Mouse (Mus musculus) stomach, embryonic 16.5 days (tissue): ENCODE results near the gene Cpd. TPM values are rescaled to one million over a fixed set of nuclear protein-coding genes. Genes with fewer than 3 reads are reported as not detected.
"Not testable (repeated sequence)": the region's sequence is repeated elsewhere in the genome, so short reads cannot be mapped to it uniquely, and the experiment has no call there.

Experiments
- ATAC-seq: fragments of 200-750 bp; cut with Nextera tagmentation; 2 replicates; pipeline ENCODE4 v1.8.0; 2017; ENCODE audit warnings: moderate number of reproducible peaks, moderate TSS enrichment; ENCODE audit not compliant: insufficient read depth, low FRiP score
- H3K27ac ChIP-seq: fragments of 300-500 bp; sonication (generic); 2 replicates; pipeline ENCODE4 v1.5.1; 2014; ENCODE audit warnings: low read length
- H3K27me3 ChIP-seq: fragments of 300-500 bp; sonication (generic); 2 replicates; pipeline ENCODE4 v1.6.1; 2014; ENCODE audit warnings: low read length, control low read depth, mixed read lengths; ENCODE audit not compliant: control insufficient read depth, insufficient read depth
- H3K36me3 ChIP-seq: fragments of 300-500 bp; sonication (generic); 2 replicates; pipeline ENCODE4 v1.6.1; 2014; ENCODE audit warnings: low read length; ENCODE audit not compliant: control insufficient read depth, insufficient read depth
- H3K4me1 ChIP-seq: fragments of 300-500 bp; sonication (generic); 2 replicates; pipeline ENCODE4 v1.6.1; 2014; ENCODE audit warnings: low read length, control low read depth, mixed read lengths; ENCODE audit not compliant: control insufficient read depth, insufficient read depth
- H3K4me2 ChIP-seq: fragments of 300-500 bp; sonication (generic); 2 replicates; pipeline ENCODE4 v1.6.1; 2014; ENCODE audit warnings: low read depth, low read length, mixed read lengths
- H3K4me3 ChIP-seq: fragments of 300-500 bp; sonication (generic); replicated peaks from 2 replicates; pipeline ENCODE4 v1.5.1; 2014; ENCODE audit warnings: mild to moderate bottlenecking, low read length
- H3K9ac ChIP-seq: fragments of 300-500 bp; sonication (generic); 2 replicates; pipeline ENCODE4 v1.6.1; 2014; ENCODE audit warnings: low read length
- H3K9me3 ChIP-seq: fragments of 300-500 bp; sonication (generic); replicated peaks from 2 replicates; pipeline ENCODE4 v1.6.1; 2016; ENCODE audit warnings: low read length, control low read depth; ENCODE audit not compliant: control insufficient read depth
- WGBS: fragments of 180-500 bp; shearing (Covaris S2); extraction: QIAGEN DNeasy Blood & Tissue Kit; methylation state at CpG from one replicate; pipeline ENCODE4 v1.1.7; 2014; 5-methylcytosine and 5-hydroxymethylcytosine counted together
- polyA plus RNA-seq: library from polyadenylated mRNA; unstranded; fragments of >200 nt; fragmentation: Nextera tagmentation; extraction: Ambion mirVana; gene quantifications from 2 replicates; pipeline ENCODE4 v1.2.1, GENCODE M21; 2015

Gene Cpd
- polyA plus RNA-seq, 1 experiment from 2014 or later, result 10.5 TPM

- ATAC-seq, result no peak
- Histone ChIP-seq H3K9ac (no peak overlapping the region), H3K9me3 (no peaks in the 10 kb centered on the region), H3K4me2 (no peak overlapping the region), H3K4me1 (peaks cover 6% of the 10 kb centered on the region), H3K4me3 (no peak overlapping the region), H3K36me3 (peaks cover 6% of the 10 kb centered on the region), H3K27me3 (no peaks in the 10 kb centered on the region), H3K27ac (no peak overlapping the region)
- 45% methylated on average over 3 of the region's 3 CpGs for WGBS
Measured at GRCm38 (mm10) chr11:76809450-76809849, 37.4 kb downstream of the Cpd start.

DNA sequence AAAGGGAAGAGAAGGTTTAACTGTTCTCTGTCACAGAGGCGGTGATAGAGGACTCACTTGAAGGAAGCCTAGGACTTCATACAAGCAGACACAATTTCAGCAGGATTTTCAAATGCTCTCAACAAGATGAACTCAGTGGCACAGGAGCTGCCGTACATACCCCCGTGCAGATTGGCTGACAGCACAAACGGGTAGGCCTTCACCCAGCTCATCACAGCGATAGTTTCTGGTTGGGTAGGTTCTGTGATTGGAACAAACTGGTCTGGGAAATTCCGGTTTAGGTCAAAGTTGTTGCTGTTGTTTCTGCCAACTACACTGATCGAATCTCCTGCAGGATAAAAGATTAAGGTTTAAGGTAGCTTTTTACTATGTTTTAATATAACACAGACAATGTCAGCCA lies 38.3 kb downstream of the Cpd start:
- peaks cover 6% of the 10 kb centered on the region for H3K36me3 ChIP-seq
- ATAC-seq, result no peak

DNA sequence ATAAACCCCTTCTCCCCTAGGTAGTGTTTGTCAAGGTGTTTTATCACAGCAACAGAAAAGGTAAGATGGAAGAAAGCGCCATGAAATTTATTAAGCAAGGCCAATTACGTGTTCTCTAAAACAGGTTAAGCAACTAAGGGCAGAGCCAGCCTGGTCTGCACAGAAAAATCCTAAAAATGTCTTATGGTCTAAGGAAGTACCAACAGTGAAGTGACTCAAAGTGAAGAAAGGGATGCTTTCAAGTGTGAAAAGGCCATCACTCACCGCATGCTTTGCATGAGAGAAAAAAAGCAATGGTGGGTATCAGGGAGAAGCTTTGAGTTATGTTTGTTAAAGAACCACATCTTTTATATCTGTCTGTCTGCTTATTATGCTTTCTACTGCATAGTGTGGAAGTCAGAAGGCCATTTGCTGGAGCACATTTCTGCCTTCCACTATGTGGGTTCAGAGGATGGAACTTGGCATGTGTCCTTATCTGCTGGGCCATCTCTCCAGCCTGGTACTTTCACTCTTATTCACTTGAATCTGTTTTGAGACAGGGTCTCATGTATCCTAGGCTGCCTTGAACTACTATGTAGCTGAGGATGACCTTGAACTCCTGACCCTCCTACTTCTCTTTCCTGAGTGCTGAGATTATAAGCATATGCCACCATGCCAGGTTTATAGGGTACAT lies 39.7 kb downstream of the Cpd start:
- 91% methylated on average over 3 of the region's 3 CpGs for WGBS
- no peak for ATAC-seq
- H3K27me3 ChIP-seq, result no peaks in the 10 kb centered on the region
- H3K4me3 ChIP-seq, result no peak overlapping the region
- no peak overlapping the region for H3K4me2 ChIP-seq
- H3K4me1 ChIP-seq, result peaks cover 6% of the 10 kb centered on the region
- peaks cover 6% of the 10 kb centered on the region for H3K36me3 ChIP-seq
- no peak overlapping the region for H3K27ac ChIP-seq
- H3K9ac ChIP-seq, result no peak overlapping the region
- H3K9me3 ChIP-seq, result no peaks in the 10 kb centered on the region

More for the DNA sequence above, 38.3 kb downstream of the Cpd start:
- Histone ChIP-seq H3K4me1 (peaks cover 6% of the 10 kb centered on the region), H3K9me3 (no peaks in the 10 kb centered on the region), H3K9ac (no peak overlapping the region), H3K4me3 (no peak overlapping the region), H3K4me2 (no peak overlapping the region), H3K27ac (no peak overlapping the region), H3K27me3 (no peaks in the 10 kb centered on the region)
- WGBS, result 91% methylated on average over 7 of the region's 7 CpGs

GRCm38 (mm10) chr11:76806026-76806425 lies 40.8 kb downstream of the Cpd start:
- WGBS, result 81% methylated on average over 4 of the region's 4 CpGs
- no peak overlapping the region for H3K9ac ChIP-seq
- no peak for ATAC-seq

DNA sequence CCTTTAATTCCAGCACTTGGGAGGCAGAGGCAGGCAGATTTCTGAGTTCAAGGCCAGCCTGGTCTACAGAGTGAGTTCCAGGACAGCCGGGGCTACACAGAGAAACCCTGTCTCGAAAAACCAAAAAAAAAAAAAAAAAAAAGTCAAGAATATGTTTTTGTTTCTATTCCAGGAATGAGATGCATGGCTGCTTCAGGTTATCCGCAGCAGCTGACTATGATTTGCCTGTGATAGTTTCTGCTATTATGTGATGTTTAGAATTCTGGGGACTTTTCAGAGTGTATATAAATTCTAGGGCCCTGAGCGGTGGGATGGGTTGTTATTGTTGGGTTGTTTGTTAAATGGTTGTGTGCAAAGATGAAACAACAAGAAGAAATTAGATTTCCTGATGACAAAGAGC lies 41.7 kb downstream of the Cpd start:
- not testable (repeated sequence) for H3K27me3 ChIP-seq, H3K36me3 ChIP-seq, ATAC-seq, H3K4me2 ChIP-seq, H3K9me3 ChIP-seq, H3K27ac ChIP-seq, H3K4me1 ChIP-seq, H3K4me3 ChIP-seq, H3K9ac ChIP-seq
- 91% methylated on average over 4 of the region's 4 CpGs for WGBS

More at GRCm38 (mm10) chr11:76806026-76806425, 40.8 kb downstream of the Cpd start:
- Histone ChIP-seq H3K27ac (no peak overlapping the region), H3K4me2 (no peak overlapping the region), H3K27me3 (no peaks in the 10 kb centered on the region), H3K9me3 (no peaks in the 10 kb centered on the region), H3K36me3 (peaks cover 6% of the 10 kb centered on the region), H3K4me3 (no peak overlapping the region), H3K4me1 (peaks cover 6% of the 10 kb centered on the region)

DNA sequence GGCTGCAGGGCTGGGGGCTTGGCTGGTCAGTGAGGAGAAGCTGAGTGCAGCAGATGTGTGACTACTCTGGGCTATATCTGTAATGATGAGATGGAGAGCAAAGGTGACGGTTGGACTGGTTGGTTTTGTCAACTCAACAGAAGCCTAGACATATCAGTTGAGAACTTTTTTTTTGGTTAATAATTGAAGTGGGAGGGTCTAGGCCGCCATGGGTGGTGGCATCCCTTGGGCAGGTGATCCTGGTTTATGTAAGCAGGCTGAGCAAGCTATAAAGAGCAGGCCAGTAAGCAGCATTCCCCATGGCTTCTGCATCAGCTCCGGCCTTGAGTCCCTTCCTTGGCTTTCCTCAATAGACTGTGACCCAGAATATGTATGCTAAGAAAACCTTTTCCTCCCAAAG lies 43.6 kb downstream of the Cpd start:
- H3K27ac ChIP-seq, result no peak overlapping the region
- no peaks in the 10 kb centered on the region for H3K27me3 ChIP-seq
- no peaks in the 10 kb centered on the region for H3K4me1 ChIP-seq
- 79% methylated on average over 3 of the region's 3 CpGs for WGBS
- H3K36me3 ChIP-seq, result peaks cover 6% of the 10 kb centered on the region; the same call in 1 of the 2 replicates
- no peak overlapping the region for H3K4me2 ChIP-seq
- no peaks in the 10 kb centered on the region for H3K9me3 ChIP-seq
- no peak overlapping the region for H3K4me3 ChIP-seq
- H3K9ac ChIP-seq, result no peak overlapping the region
- ATAC-seq, result no peak

- no peaks in the 10 kb centered on the region for H3K9me3 ChIP-seq
- 80% methylated on average over 6 of the region's 6 CpGs for WGBS
- no peaks in the 10 kb centered on the region for H3K27me3 ChIP-seq
- H3K9ac ChIP-seq, result no peak overlapping the region
- H3K36me3 ChIP-seq, result no peaks in the 10 kb centered on the region
- no peaks in the 10 kb centered on the region for H3K4me1 ChIP-seq
- H3K4me2 ChIP-seq, result no peak overlapping the region
- no peak overlapping the region for H3K4me3 ChIP-seq
- ATAC-seq, result no peak
- H3K27ac ChIP-seq, result no peak overlapping the region
Measured at GRCm38 (mm10) chr11:76797236-76797635, 49.6 kb downstream of the Cpd start.

DNA sequence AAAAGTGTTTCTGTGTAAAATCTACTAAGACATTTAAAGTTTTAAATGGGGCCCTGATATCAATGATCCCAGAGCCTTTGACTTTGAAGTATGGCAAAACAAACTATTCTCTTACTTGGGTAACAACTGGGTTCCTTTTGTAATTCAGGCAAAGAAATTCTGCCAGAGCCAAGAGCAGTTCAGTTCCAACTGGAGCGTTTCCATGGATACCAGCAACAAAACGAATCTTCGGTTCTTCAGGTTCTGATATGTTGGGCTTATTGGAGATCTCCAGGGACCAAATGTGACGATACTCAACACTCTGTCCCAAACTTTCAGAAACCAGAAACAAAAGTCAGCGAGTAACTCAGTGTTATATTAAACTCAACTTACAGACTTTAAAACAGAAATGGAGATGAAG lies 51.5 kb downstream of the Cpd start:
- 90% methylated on average over 5 of the region's 5 CpGs for WGBS
- no peak overlapping the region for H3K27ac ChIP-seq
- H3K36me3 ChIP-seq, result no peaks in the 10 kb centered on the region
- no peaks in the 10 kb centered on the region for H3K9me3 ChIP-seq
- no peak overlapping the region for H3K4me2 ChIP-seq
- no peaks in the 10 kb centered on the region for H3K27me3 ChIP-seq
- no peaks in the 10 kb centered on the region for H3K4me1 ChIP-seq
- ATAC-seq, result no peak
- H3K9ac ChIP-seq, result no peak overlapping the region
- H3K4me3 ChIP-seq, result no peak overlapping the region

DNA sequence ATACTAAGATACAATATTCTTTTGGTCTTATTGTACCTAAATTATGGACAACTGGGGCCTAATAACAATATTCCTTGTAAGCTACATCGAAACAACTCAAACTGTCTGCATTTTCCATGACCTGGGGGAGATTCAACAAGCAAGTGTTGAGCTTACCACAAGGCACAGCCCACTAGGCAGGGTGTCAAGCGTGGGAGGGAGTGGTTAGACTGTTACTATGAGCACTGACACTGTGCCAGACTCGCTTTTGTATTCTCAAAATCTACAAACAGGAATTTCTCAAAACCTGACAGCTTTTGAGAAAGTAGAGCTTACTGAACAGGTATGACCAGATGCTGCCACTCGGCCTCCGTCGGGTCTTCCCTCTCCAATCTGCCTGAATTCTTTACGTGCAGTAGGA lies 55.5 kb downstream of the Cpd start:
- Histone ChIP-seq H3K9me3 (no peaks in the 10 kb centered on the region), H3K27ac (no peak overlapping the region), H3K36me3 (no peaks in the 10 kb centered on the region), H3K4me1 (no peaks in the 10 kb centered on the region; the same call in 1 of the 2 replicates), H3K27me3 (no peaks in the 10 kb centered on the region), H3K9ac (no peak overlapping the region), H3K4me3 (no peak overlapping the region), H3K4me2 (no peak overlapping the region)
- WGBS, result 68% methylated on average over 7 of the region's 7 CpGs
- no peak for ATAC-seq
